In genomic region chr4:135153260-135154088, GRCm38 (mm10) we compare ENCODE assay signal across 8 mouse cellular contexts. TPM values are rescaled to one million over a fixed set of nuclear protein-coding genes. Genes with fewer than 3 reads are reported as not detected.
DNase-seq lines count a peak whose midpoint lies in the region; ATAC-seq and TF ChIP-seq lines count a peak whose summit lies in the region.

No protein-coding gene starts in this region.

- 0 out of 2 replicates have a peak, but pooled peaks cover 3% of the 10 kb centered on the region for H3K4me1 ChIP-seq in hindbrain, embryonic 11.5 days (replicated peaks; ENCODE audit: control insufficient read depth, insufficient read depth, low read length)
- no peaks in the 10 kb centered on the region for H3K4me1 ChIP-seq in hindbrain, postnatal 0 days (ENCODE audit: insufficient read depth, low read length)
- H3K4me1 ChIP-seq in MEL (ENCODE audit: control insufficient read depth in 1 of 2, insufficient read depth in 2 of 2, low read length in 2 of 2), result peaks cover 0 to 3% of the 10 kb centered on the region in 2 experiments; a peak in 2 of 4 replicates
- H3K4me1 ChIP-seq in heart, embryonic 16.5 days (ENCODE audit: control insufficient read depth, insufficient read depth, low read length), result 0 out of 2 replicates have a peak, but pooled peaks cover 3% of the 10 kb centered on the region
- peaks cover 11% of the 10 kb centered on the region for H3K4me1 ChIP-seq in liver, embryonic 16.5 days (ENCODE audit: control insufficient read depth, low read depth, low read length)

- 2% methylated on average over 39 of the region's 39 CpGs for WGBS in hindbrain, embryonic 11.5 days
- WGBS in hindbrain, postnatal 0 days, result 1% methylated on average over 39 of the region's 39 CpGs
- WGBS in heart, embryonic 16.5 days, result 2% methylated on average over 39 of the region's 39 CpGs
- under 1% methylated on average over 39 of the region's 39 CpGs for WGBS in liver, embryonic 16.5 days (ENCODE audit: insufficient replicate concordance)

- H3K4me2 ChIP-seq in hindbrain, embryonic 11.5 days (replicated peaks; ENCODE audit: low read depth, low read length), result peak overlapping the region; percentile 37; the same call in 1 of the 2 replicates
- H3K4me2 ChIP-seq in hindbrain, postnatal 0 days (ENCODE audit: low read depth, low read length), result no peak overlapping the region
- peak overlapping the region; percentile 61 for H3K4me2 ChIP-seq in heart, embryonic 16.5 days (ENCODE audit: low read depth, low read length)
- H3K4me2 ChIP-seq in liver, embryonic 16.5 days (ENCODE audit: low read depth, low read length), result peak overlapping the region; percentile 72

- TF ChIP-seq POLR2A in MEL (IDR thresholded peaks at IDR 0.05; ENCODE audit: control insufficient read depth in 1 of 2, insufficient read depth in 1 of 2, low read depth in 1 of 2, low read length in 2 of 2, poor library complexity in 1 of 2), result no peak

- no peak for TF ChIP-seq CTCF in hindbrain, postnatal 0 days (IDR thresholded peaks at IDR 0.05; ENCODE audit: low read depth)
- no peak for TF ChIP-seq CTCF in MEL (IDR thresholded peaks at IDR 0.05 in 2 of 3, conservative IDR thresholded peaks at IDR 0.05 in 1 of 3; ENCODE audit: control insufficient read depth in 1 of 3, insufficient read depth in 1 of 3, low read depth in 2 of 3, low read length in 3 of 3, poor library complexity in 1 of 3, severe bottlenecking in 1 of 3)
- TF ChIP-seq CTCF in left cerebral cortex, adult 2 months (IDR thresholded peaks at IDR 0.05), result no peak

- peaks cover 99% of the 10 kb centered on the region for H3K27me3 ChIP-seq in hindbrain, embryonic 11.5 days (ENCODE audit: control insufficient read depth, insufficient read depth, low read length)
- H3K27me3 ChIP-seq in hindbrain, postnatal 0 days (ENCODE audit: insufficient read depth, low read length), result peaks cover 89% of the 10 kb centered on the region
- H3K27me3 ChIP-seq in MEL (ENCODE audit: control insufficient read depth in 1 of 2, insufficient read depth in 2 of 2, low read length in 2 of 2), result no peaks in the 10 kb centered on the region
- peaks cover 95% of the 10 kb centered on the region for H3K27me3 ChIP-seq in heart, embryonic 16.5 days (ENCODE audit: control insufficient read depth, insufficient read depth, low read length)
- peaks cover 95% of the 10 kb centered on the region for H3K27me3 ChIP-seq in liver, embryonic 16.5 days (ENCODE audit: control insufficient read depth, insufficient read depth, low read depth, low read length)

- no peak for TF ChIP-seq EP300 in MEL (IDR thresholded peaks at IDR 0.05; ENCODE audit: low read depth in 1 of 2, low read length in 2 of 2)

- no peak overlapping the region for H3K27ac ChIP-seq in hindbrain, embryonic 11.5 days (ENCODE audit: low read depth, low read length)
- no peak overlapping the region for H3K27ac ChIP-seq in hindbrain, postnatal 0 days
- peak overlapping the region; percentile 41 for H3K27ac ChIP-seq in MEL (ENCODE audit: control insufficient read depth, low read depth, low read length)
- H3K27ac ChIP-seq in heart, embryonic 16.5 days (ENCODE audit: low read length), result no peak overlapping the region
- H3K27ac ChIP-seq in liver, embryonic 16.5 days (ENCODE audit: low read length), result no peak overlapping the region
- H3K27ac ChIP-seq in left cerebral cortex, adult 2 months, result no peak overlapping the region

- TF ChIP-seq RAD21 in MEL (IDR thresholded peaks at IDR 0.05; ENCODE audit: low read depth, low read length), result no peak

- no peaks in the 10 kb centered on the region for H3K36me3 ChIP-seq in hindbrain, embryonic 11.5 days (ENCODE audit: control insufficient read depth, insufficient read depth, low read length)
- H3K36me3 ChIP-seq in hindbrain, postnatal 0 days (ENCODE audit: insufficient read depth, low read length), result no peaks in the 10 kb centered on the region
- H3K36me3 ChIP-seq in MEL (ENCODE audit: control insufficient read depth in 1 of 2, insufficient read depth in 2 of 2, low read length in 2 of 2), result peaks cover 0 to 2% of the 10 kb centered on the region in 2 experiments; a peak in 1 of 4 replicates
- no peaks in the 10 kb centered on the region for H3K36me3 ChIP-seq in heart, embryonic 16.5 days (ENCODE audit: control insufficient read depth, insufficient read depth)
- H3K36me3 ChIP-seq in liver, embryonic 16.5 days (ENCODE audit: control insufficient read depth, insufficient read depth), result no peaks in the 10 kb centered on the region

- H3K4me3 ChIP-seq in hindbrain, embryonic 11.5 days (ENCODE audit: low read depth, low read length), result no peak overlapping the region
- H3K4me3 ChIP-seq in hindbrain, postnatal 0 days (ENCODE audit: low read length), result no peak overlapping the region
- H3K4me3 ChIP-seq in MEL (ENCODE audit: control insufficient read depth in 1 of 2, insufficient read depth in 1 of 2, low read depth in 2 of 2, low read length in 2 of 2), result peak overlapping the region; percentile 65 to 84
- peak overlapping the region; percentile 42 for H3K4me3 ChIP-seq in heart, embryonic 16.5 days (ENCODE audit: low read length)
- H3K4me3 ChIP-seq in liver, embryonic 16.5 days (ENCODE audit: low read depth, low read length), result peak overlapping the region; percentile 59
- H3K4me3 ChIP-seq in left cerebral cortex, adult 2 months, result no peak overlapping the region

- no peak overlapping the region for H3K9ac ChIP-seq in hindbrain, embryonic 11.5 days (ENCODE audit: low read depth, low read length)
- no peak overlapping the region for H3K9ac ChIP-seq in hindbrain, postnatal 0 days (replicated peaks; ENCODE audit: low read length)
- peak overlapping the region; percentile 81 for H3K9ac ChIP-seq in MEL (ENCODE audit: control insufficient read depth, low read depth, low read length, poor library complexity, severe bottlenecking)
- H3K9ac ChIP-seq in heart, embryonic 16.5 days (ENCODE audit: low read length), result peak overlapping the region; percentile 32; the same call in 1 of the 2 replicates
- H3K9ac ChIP-seq in liver, embryonic 16.5 days (ENCODE audit: low read depth, low read length), result peak overlapping the region; percentile 50

- DNase-seq in hindbrain, embryonic 11.5 days (ENCODE audit: low spot score), result peak; percentile 63
- no peak for DNase-seq in hindbrain, postnatal 0 days (ENCODE audit: low spot score)
- peak; percentile 50 for DNase-seq in MEL (ENCODE audit: low read depth, low spot score)
- DNase-seq in spleen, postnatal 4 days (ENCODE audit: low spot score in 2 of 2), result peak; percentile 49 to 80
- DNase-seq in layer of hippocampus, adult 11-12 months (ENCODE audit: low spot score), result no peak
- DNase-seq in left cerebral cortex, adult 2 months (ENCODE audit: extremely low spot score in 1 of 2, low spot score in 2 of 2), result no peak

- H3K79me2 ChIP-seq in MEL (ENCODE audit: control insufficient read depth, insufficient read depth, low read length, poor library complexity), result peaks cover 24% of the 10 kb centered on the region

- H3K9me3 ChIP-seq in hindbrain, embryonic 11.5 days (ENCODE audit: control insufficient read depth, low read length), result no peaks in the 10 kb centered on the region
- no peaks in the 10 kb centered on the region for H3K9me3 ChIP-seq in hindbrain, postnatal 0 days (ENCODE audit: low read length)
- H3K9me3 ChIP-seq in MEL (replicated peaks; ENCODE audit: insufficient read depth, low read length), result no peaks in the 10 kb centered on the region
- no peaks in the 10 kb centered on the region for H3K9me3 ChIP-seq in heart, embryonic 16.5 days (replicated peaks; ENCODE audit: control insufficient read depth, low read length)
- no peaks in the 10 kb centered on the region for H3K9me3 ChIP-seq in liver, embryonic 16.5 days (replicated peaks; ENCODE audit: control insufficient read depth, low read length)

- no peak for ATAC-seq in hindbrain, embryonic 11.5 days (ENCODE audit: low FRiP score)
- ATAC-seq in hindbrain, postnatal 0 days, result no peak
- no peak for ATAC-seq in heart, embryonic 16.5 days (replicated peaks; ENCODE audit: extremely low read depth, insufficient read depth, low FRiP score)
- peak; percentile 39; the same call in 1 of the 2 replicates for ATAC-seq in liver, embryonic 16.5 days (ENCODE audit: low read depth)

- intact Hi-C loops in left cerebral cortex, adult 2 months (cut with DNase I), result loop anchor here (5.0 kb wide), 2 partner anchors 49 to 206 kb away; no protein-coding TSS in a partner anchor

TF ChIP-seq in MEL, 35 proteins besides CTCF, POLR2A, EP300 and RAD21:
- no peak for TF ChIP-seq ZMIZ1 (IDR thresholded peaks at IDR 0.05; ENCODE audit: low read depth, low read length)
- no peak for TF ChIP-seq MEF2A (IDR thresholded peaks at IDR 0.05; ENCODE audit: extremely low read depth, insufficient replicate concordance, low read depth, low read length, poor library complexity, severe bottlenecking)
- no peak for TF ChIP-seq TCF12 (IDR thresholded peaks at IDR 0.05; ENCODE audit: low read depth, low read length)
- TF ChIP-seq UBTF (IDR thresholded peaks at IDR 0.05; ENCODE audit: borderline replicate concordance, insufficient read depth, low read depth, low read length), result 0 out of 2 replicates have a peak, but pooled peaks have one; percentile 26
- no peak for TF ChIP-seq BHLHE40 (IDR thresholded peaks at IDR 0.05; ENCODE audit: borderline replicate concordance, low read depth, low read length)
- TF ChIP-seq SMC3 (IDR thresholded peaks at IDR 0.05; ENCODE audit: low read depth, low read length), result no peak
- peak; percentile 80; the same call in 1 of the 2 replicates for TF ChIP-seq JUND (IDR thresholded peaks at IDR 0.05; ENCODE audit: low read depth, low read length)
- 0 out of 2 replicates have a peak, but pooled peaks have one; percentile 43 for TF ChIP-seq MXI1 (IDR thresholded peaks at IDR 0.05; ENCODE audit: low read depth, low read length)
- TF ChIP-seq USF2 (IDR thresholded peaks at IDR 0.05; ENCODE audit: borderline replicate concordance in 1 of 2, insufficient read depth in 1 of 2, low read depth in 1 of 2, low read length in 2 of 2), result no peak

RNA-seq across cellular contexts. Expression of gene Runx3, which starts 33.0 kb away (rescaled TPM):
- polyA plus RNA-seq in hindbrain, embryonic 11.5 days (2014; fragmentation: Nextera tagmentation; extraction: Ambion mirVana), result 0.21 and 0.28 TPM in 2 replicates
- not detected in 2 replicates for total RNA-seq in hindbrain, postnatal 0 days (2014; rRNA removed)
- not detected in 2 replicates for polyA plus RNA-seq in hindbrain, postnatal 0 days (2015; fragmentation: Nextera tagmentation; extraction: Ambion mirVana)
- 3.7 and 4.3 TPM in 2 replicates for total RNA-seq in MEL (2012; rRNA removed)
- polyA plus RNA-seq in MEL (2012; ENCODE audit: insufficient read depth in 1 of 2, insufficient read length in 2 of 2, low read depth in 1 of 2, low replicate concordance in 2 of 2, missing spikeins in 1 of 2), result 10 to 100 TPM in 1 of 2 experiments, not detected in 1; 29.2 TPM
- 0.89 and 1.3 TPM in 2 replicates for polyA plus RNA-seq in heart, embryonic 16.5 days (2015; fragmentation: Nextera tagmentation; extraction: Ambion mirVana)
- 0.60 and 0.61 TPM in 2 replicates for polyA plus RNA-seq in liver, embryonic 16.5 days (2015; fragmentation: Nextera tagmentation; extraction: Ambion mirVana)
- total RNA-seq in left cerebral cortex, adult 2 months (2021), result under 1 TPM in 1 of 2 experiments, not detected in 1; 0.14 TPM

Comparison
In these comparisons a context has a peak if more than half of its experiments do, and no peak if none do; other contexts are left out.
1. DNase-seq: peak in hindbrain, embryonic 11.5 days (single experiment), MEL (single experiment) and spleen, postnatal 4 days (2 of 2); none in hindbrain, postnatal 0 days (single experiment), layer of hippocampus, adult 11-12 months (single experiment) and left cerebral cortex, adult 2 months (0 of 2).
2. H3K4me3 ChIP-seq: peak in MEL (2 of 2), heart, embryonic 16.5 days (single experiment) and liver, embryonic 16.5 days (single experiment); none in hindbrain, embryonic 11.5 days (single experiment), hindbrain, postnatal 0 days (single experiment) and left cerebral cortex, adult 2 months (single experiment).
3. H3K9ac ChIP-seq: peak in MEL (single experiment), heart, embryonic 16.5 days (single experiment) and liver, embryonic 16.5 days (single experiment); none in hindbrain, embryonic 11.5 days (single experiment) and hindbrain, postnatal 0 days (single experiment).